Comparison of ENCODE assay signal across 8 mouse cellular contexts in the genomic region with DNA sequence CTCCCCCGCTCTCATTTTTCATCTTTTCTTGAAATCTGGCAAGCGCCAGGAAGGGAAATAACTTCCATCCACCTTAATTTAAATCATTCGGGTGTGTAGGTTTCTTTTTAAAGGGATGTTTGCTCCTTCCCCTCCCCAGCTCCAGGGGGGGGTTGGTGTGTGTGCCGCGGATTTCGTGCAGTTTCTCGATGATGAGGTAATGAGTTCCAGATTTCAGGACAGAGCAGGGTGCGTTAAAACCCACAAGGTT. TPM values are rescaled to one million over a fixed set of nuclear protein-coding genes. Genes with fewer than 3 reads are reported as not detected.
DNase-seq lines count a peak whose midpoint lies in the region; ATAC-seq lines count a peak whose summit lies in the region.

No protein-coding gene starts in this region.

- H3K9ac ChIP-seq in limb, embryonic 15.5 days: peak overlapping the region; percentile 78
- H3K9ac ChIP-seq in stomach, embryonic 14.5 days (replicated peaks; ENCODE audit: low read depth, low read length): peak overlapping the region; percentile 76

- H3K27me3 ChIP-seq in limb, embryonic 15.5 days: no peaks in the 10 kb centered on the region
- H3K27me3 ChIP-seq in stomach, embryonic 14.5 days (ENCODE audit: control insufficient read depth, insufficient read depth, low read length): no peaks in the 10 kb centered on the region

- ATAC-seq in frontal cortex, adult (ENCODE audit: low TSS enrichment): peak; percentile 36
- ATAC-seq in limb, embryonic 15.5 days (ENCODE audit: insufficient number of reproducible peaks, low FRiP score, low TSS enrichment, low read depth): 0 out of 2 replicates have a peak, but pooled peaks have one; percentile 16
- ATAC-seq in stomach, embryonic 14.5 days (ENCODE audit: insufficient number of reproducible peaks, insufficient read depth, low FRiP score, low read depth): no peak

- H3K4me2 ChIP-seq in limb, embryonic 15.5 days: peak overlapping the region; percentile 79
- H3K4me2 ChIP-seq in stomach, embryonic 14.5 days (replicated peaks; ENCODE audit: low read depth, low read length): peak overlapping the region; percentile 92

- peak overlapping the region; percentile 71 for H3K4me3 ChIP-seq in limb, embryonic 15.5 days
- peak overlapping the region; percentile 87 for H3K4me3 ChIP-seq in stomach, embryonic 14.5 days (ENCODE audit: low read depth, low read length)

- H3K9me3 ChIP-seq in limb, embryonic 15.5 days: no peaks in the 10 kb centered on the region
- no peaks in the 10 kb centered on the region for H3K9me3 ChIP-seq in stomach, embryonic 14.5 days (ENCODE audit: control insufficient read depth, low read depth, low read length)

- H3K36me3 ChIP-seq in limb, embryonic 15.5 days: peaks cover 8% of the 10 kb centered on the region
- H3K36me3 ChIP-seq in stomach, embryonic 14.5 days (ENCODE audit: control insufficient read depth, insufficient read depth, low read length): peaks cover 7% of the 10 kb centered on the region; the same call in 1 of the 2 replicates

- peak overlapping the region; percentile 99 for H3K27ac ChIP-seq in limb, embryonic 15.5 days
- peak overlapping the region; percentile 99 for H3K27ac ChIP-seq in stomach, embryonic 14.5 days (ENCODE audit: low read length)

- no peak for DNase-seq in frontal cortex, postnatal 10 days (ENCODE audit: low spot score in 2 of 2)
- DNase-seq in thymus, postnatal 25 days: peak; percentile 72
- no peak for DNase-seq in thymus, postnatal 4 days
- no peak for DNase-seq in gastrocnemius, postnatal 25 days
- DNase-seq in thymus, postnatal 10 days (ENCODE audit: low spot score in 2 of 2): no peak

- peaks cover 20% of the 10 kb centered on the region for H3K4me1 ChIP-seq in limb, embryonic 15.5 days
- 0 out of 2 replicates have a peak, but pooled peaks cover 4% of the 10 kb centered on the region for H3K4me1 ChIP-seq in stomach, embryonic 14.5 days (ENCODE audit: control insufficient read depth, insufficient read depth, low read length)

- 0% methylated on average over 8 of the region's 8 CpGs for WGBS in limb, embryonic 15.5 days
- under 1% methylated on average over 8 of the region's 8 CpGs for WGBS in stomach, embryonic 14.5 days

RNA-seq across cellular contexts. Expression of a gene that starts 2.0 kb away (rescaled TPM):
- polyA plus RNA-seq in limb, embryonic 15.5 days (2015; fragmentation: Nextera tagmentation; extraction: Ambion mirVana): 147 and 148 TPM in 2 replicates
- polyA plus RNA-seq in stomach, embryonic 14.5 days (2014; fragmentation: Nextera tagmentation; extraction: Ambion mirVana): 228 and 245 TPM in 2 replicates
- 10 to 100 TPM; 23.0 to 27.2 TPM for total RNA-seq in gastrocnemius, postnatal 25 days (2021)
